ENCODE assay signal across 22 mouse cellular contexts in genomic region chr17:56207963-56208530, GRCm38 (mm10). TPM values are rescaled to one million over a fixed set of nuclear protein-coding genes. Genes with fewer than 3 reads are reported as not detected.
"Had no signal": no experiment of that assay in that cellular context is flagged by ENCODE, and none has a peak within 500 bp of the region (broad histone marks: within the 10 kb centered on the region; RNA-seq: fewer than 3 reads in every experiment).

No protein-coding gene starts in this region.

- H3K4me3 ChIP-seq: kidney, embryonic 15.5 days; left cerebral cortex, adult 2 months; limb, embryonic 13.5 days; liver, embryonic 15.5 days; megakaryocyte, embryonic 14.5 days; midbrain, embryonic 10.5 days; midbrain, embryonic 13.5 days; myocyte; neural tube, embryonic 13.5 days; stomach, embryonic 15.5 days had no signal

- ATAC-seq: midbrain, embryonic 13.5 days; midbrain, embryonic 16.5 days had no signal

- H3K27me3 ChIP-seq: kidney, embryonic 15.5 days; limb, embryonic 13.5 days; liver, embryonic 15.5 days; megakaryocyte, embryonic 14.5 days; midbrain, embryonic 13.5 days; neural tube, embryonic 13.5 days; stomach, embryonic 15.5 days had no signal

- H3K9ac ChIP-seq: kidney, embryonic 15.5 days; limb, embryonic 13.5 days; liver, embryonic 15.5 days; midbrain, embryonic 13.5 days; neural tube, embryonic 13.5 days; stomach, embryonic 15.5 days had no signal

- H3K4me1 ChIP-seq: limb, embryonic 13.5 days; midbrain, embryonic 10.5 days; midbrain, embryonic 13.5 days had no signal

- DNase-seq: kidney, adult 11 months; kidney, adult 8-10 months; kidney, postnatal 10 days; kidney, postnatal 36 days; layer of hippocampus, postnatal 36 days; liver; retina, postnatal 1 day; right cerebral cortex, postnatal 25 days; spleen, adult 18-20 months; thymus, postnatal 25 days had no signal

- H3K27ac ChIP-seq: kidney, embryonic 15.5 days; left cerebral cortex, adult 2 months; limb, embryonic 13.5 days; liver, embryonic 15.5 days; midbrain, embryonic 10.5 days; midbrain, embryonic 13.5 days; neural tube, embryonic 13.5 days; stomach, embryonic 15.5 days had no signal

- H3K9me3 ChIP-seq: kidney, embryonic 15.5 days; limb, embryonic 13.5 days; liver, embryonic 15.5 days; megakaryocyte, embryonic 14.5 days; midbrain, embryonic 10.5 days; midbrain, embryonic 13.5 days; neural tube, embryonic 13.5 days; stomach, embryonic 15.5 days had no signal

- H3K4me2 ChIP-seq: kidney, embryonic 15.5 days; limb, embryonic 13.5 days; liver, embryonic 15.5 days; midbrain, embryonic 13.5 days; neural tube, embryonic 13.5 days; stomach, embryonic 15.5 days had no signal

RNA-seq across cellular contexts. Expression of gene Tnfaip8l1, which starts 45.8 kb away (rescaled TPM):
- total RNA-seq: monocyte, adult 5-6 weeks had no signal
